Mouse (Mus musculus) bone marrow, adult 2 months (tissue): ENCODE data around the gene Coro7.

Source experiments
- CTCF ChIP-seq: fragments of 200-500 bp; IDR thresholded peaks from 2 replicates; pipeline ENCODE4 v1.5.1; 2011; ENCODE audit warnings: low read length, control low read depth; ENCODE audit not compliant: control insufficient read depth, insufficient read depth
- POLR2A ChIP-seq: fragments of 200-500 bp; IDR thresholded peaks from 2 replicates; pipeline ENCODE4 v1.6.1; 2011; ENCODE audit warnings: low read depth, mild to moderate bottlenecking, control low read depth, low read length, borderline replicate concordance; ENCODE audit not compliant: control insufficient read depth

DNA sequence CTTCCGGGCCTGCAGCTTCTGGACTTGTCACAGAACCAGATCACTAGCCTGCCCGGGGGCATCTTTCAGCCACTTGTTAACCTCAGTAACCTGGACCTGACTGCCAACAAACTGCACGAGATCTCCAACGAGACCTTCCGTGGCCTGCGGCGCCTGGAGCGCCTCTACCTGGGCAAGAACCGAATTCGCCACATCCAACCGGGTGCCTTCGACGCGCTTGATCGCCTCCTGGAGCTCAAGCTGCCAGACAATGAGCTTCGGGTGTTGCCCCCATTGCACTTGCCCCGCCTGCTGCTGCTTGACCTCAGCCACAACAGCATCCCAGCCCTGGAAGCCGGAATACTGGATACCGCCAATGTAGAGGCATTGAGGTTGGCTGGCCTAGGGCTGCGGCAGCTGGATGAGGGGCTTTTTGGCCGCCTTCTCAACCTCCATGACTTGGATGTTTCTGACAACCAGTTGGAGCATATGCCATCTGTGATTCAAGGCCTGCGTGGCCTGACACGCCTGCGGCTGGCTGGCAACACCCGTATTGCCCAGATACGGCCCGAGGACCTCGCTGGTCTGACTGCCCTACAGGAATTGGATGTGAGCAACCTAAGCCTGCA, 31.1 kb downstream of the Coro7 start:
- TF ChIP-seq POLR2A (no peak), CTCF (no peak)
